Mouse (Mus musculus) left cerebral cortex, postnatal 14 days (tissue): ENCODE data around the gene Gna14. TPM values are rescaled to one million over a fixed set of nuclear protein-coding genes. Genes with fewer than 3 reads are reported as not detected.

Experiments
- DNase-seq, 2 experiments: peaks; one replicate each; pipeline ENCODE4 v3.0.0; 2021 to 2022; ENCODE audit warnings: low spot score in 2 of 2, mixed read lengths in 1 of 2
- intact Hi-C: fragments of 180-260 bp; cut with DNase I; formaldehyde crosslinking; loops from one replicate; pipeline ENCODE4 v1.15.1; 2025
- total RNA-seq, 2 experiments: library from RNA; stranded (reverse); gene quantifications; 2 replicates each; pipeline ENCODE4 v1.2.3; 2021

Gene Gna14
- total RNA-seq, 2 experiments from 2014 or later, result 0.33 to 0.40 TPM

DNA sequence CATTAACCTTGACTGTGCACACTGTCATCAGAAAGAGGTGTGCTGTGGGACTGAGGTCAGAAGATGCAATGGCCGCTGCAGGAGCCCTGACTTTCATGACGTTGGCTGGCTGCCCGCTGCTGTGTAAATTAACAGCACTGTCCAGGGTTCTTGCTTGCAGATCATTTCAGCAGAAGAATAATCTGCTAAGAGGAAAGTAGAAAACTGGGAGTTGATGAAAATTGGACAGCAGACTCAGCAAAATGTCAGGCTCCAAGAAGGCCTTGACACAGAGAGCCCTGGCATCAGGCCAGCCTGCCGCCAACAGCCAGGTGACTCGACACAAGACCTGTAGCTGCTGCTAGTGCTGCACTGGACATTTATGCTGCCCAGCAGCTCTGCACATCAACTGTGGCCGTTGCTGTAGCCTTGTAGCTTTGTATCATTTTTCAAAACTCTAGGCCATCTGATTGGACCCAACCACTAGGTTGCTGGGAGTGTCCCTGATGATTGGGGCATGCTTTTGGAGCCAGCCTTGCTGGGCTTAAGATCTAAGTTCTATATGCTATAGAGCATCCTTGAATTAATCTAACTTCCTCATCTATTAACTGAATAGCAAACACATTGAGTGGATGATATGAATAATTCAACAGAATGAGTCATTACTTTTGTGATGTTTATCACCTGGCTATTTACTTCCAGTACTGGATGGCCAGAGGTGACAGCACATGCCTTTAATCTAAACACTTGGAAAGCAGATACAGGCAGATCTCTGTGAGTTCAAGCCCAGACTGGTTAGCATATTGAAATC, 12.5 kb downstream of the Gna14 start:
- intact Hi-C loops, result no loop called here
- no peak for DNase-seq

DNA sequence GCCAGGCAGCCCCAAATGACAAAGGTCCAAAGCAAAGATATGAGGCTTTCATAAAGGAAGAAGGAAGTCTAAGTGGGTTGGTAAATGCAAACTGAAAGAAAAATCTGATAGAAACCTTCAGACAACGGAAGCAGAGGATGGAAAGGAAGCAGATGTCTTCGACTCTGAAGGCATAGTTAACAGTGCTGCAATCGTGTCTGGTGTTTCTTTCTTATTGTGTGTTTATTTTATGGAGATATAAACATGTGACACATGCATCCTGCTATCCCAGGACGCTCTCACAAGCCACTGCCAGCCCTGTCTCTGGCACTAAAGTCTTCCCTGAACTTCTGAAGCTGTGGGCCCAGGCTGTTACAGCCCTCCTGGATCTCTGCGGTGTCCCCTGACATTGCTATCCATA, 13.2 kb downstream of the Gna14 start:
- no peak for DNase-seq
- intact Hi-C loops, result no loop called here

DNA sequence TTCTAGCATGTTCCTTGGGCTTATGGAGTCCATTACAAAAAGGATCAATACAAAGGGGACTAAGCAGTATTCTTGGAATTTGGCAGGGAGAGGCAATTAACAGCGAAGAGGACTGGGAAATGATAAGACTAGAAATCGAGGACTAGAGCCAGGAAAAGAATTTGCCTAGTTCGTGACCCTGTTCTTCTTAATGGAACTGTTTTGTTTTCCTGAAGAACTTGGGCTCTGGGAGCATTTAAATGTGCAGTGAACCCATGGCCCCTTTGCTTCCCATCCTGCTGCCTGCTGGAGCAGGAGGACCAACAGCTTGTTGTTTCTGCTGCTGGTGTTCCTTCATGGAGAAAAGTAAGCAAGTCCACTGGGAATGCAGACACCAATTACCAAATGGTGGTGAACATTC, 15.3 kb downstream of the Gna14 start:
- intact Hi-C loops, result no loop called here

DNA sequence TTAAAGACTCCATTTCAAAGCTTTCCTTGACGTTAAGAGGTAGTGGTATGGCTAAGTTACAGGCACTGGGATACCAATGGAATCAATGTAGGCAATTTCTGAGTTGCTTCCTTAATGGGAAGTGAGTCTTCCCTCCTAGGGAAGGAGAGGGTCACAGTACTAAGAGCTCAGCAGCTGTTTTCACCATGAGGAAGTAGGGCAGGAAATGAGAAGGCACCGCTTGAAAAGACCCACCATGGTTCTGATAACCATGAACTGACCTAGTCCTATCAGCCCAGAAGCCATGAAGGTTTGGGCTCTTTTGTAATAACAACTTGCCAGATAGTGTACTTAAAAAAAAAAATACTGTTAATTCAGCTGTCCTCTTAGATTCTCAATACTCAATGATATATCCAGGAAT, 20.6 kb downstream of the Gna14 start:
- intact Hi-C loops, result no loop called here
- no peak for DNase-seq

More for the DNA sequence above, 15.3 kb downstream of the Gna14 start:
- no peak for DNase-seq

DNA sequence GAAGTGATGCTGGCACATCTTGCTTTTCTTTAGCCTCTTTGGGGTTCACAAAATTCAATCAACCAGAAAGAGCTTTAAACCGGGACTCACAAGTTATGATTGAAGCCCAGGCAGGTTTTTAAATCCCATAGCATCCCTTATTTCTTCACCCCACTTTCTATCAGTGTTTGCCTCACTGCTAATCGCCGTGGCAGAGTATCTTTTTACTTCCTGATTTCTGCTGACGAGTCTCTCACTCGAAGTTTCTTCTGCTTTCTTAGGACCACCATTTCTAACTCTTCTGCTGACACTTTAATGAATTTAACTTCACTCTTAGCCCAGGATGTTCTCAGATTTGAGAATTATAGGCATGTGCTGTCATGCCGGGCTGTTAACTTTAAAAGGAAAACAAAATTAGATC, 21.6 kb downstream of the Gna14 start:
- no peak for DNase-seq
- intact Hi-C loops, result no loop called here

DNA sequence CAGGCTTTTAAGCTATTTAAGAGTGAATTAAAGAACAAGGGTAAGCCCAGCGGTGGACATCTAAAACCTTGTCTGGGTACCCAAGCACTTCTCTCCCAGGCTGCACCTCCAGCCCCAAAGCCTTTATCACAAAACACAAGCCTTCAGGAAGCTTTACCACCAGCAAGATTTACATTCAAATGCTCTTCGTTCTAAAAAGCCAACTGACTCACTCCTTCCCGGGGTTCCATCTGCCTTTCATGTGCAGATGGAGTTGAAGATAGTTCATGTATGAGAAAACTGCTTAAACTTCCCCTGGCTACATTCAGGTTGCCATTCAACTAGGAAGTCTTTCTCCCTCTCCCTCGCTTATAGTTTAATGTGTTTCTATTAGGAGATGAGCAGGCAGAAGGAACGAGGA, 23.8 kb downstream of the Gna14 start:
- intact Hi-C loops, result no loop called here
- DNase-seq, result no peak

DNA sequence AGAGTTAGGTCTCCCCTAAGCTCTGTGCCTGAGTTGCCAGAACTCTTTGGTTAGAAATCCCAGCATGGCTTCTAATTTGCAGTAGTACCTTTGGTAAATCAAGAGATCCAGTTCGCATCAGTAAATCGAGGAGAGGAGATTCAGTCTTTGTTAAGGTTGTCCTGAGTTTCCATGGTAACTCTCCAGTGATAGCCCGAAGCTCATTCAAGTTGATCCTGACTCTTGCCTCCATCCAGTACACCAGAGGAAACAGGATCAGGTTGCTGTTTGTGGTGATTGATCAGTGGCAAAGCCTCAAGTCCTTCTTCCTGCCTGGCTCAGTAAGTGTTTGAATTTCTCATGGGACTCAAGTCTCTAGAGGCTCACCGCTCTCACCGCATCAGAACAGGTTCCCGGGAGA, 24.7 kb downstream of the Gna14 start:
- no peak for DNase-seq
- intact Hi-C loops, result no loop called here

DNA sequence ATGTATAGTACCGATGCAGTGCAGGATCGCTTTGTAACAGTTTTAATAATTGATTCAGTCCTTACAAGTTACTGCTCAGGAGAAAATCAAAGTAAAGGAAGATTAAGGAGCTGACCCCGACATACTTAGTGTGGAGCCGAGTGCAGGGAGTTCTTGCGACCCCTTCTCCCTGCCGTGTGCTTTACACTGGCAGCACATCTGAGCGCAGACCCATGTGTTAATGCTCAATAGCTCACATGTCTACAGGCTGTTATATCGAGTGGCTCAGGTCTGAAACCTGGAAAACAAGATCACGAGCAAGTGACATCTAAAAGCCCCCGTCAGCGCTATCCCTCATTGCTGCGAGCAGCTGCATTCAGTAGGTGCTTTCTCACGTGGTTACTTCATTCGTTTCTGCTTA, 25.3 kb downstream of the Gna14 start:
- intact Hi-C loops, result no loop called here
- DNase-seq, result no peak

DNA sequence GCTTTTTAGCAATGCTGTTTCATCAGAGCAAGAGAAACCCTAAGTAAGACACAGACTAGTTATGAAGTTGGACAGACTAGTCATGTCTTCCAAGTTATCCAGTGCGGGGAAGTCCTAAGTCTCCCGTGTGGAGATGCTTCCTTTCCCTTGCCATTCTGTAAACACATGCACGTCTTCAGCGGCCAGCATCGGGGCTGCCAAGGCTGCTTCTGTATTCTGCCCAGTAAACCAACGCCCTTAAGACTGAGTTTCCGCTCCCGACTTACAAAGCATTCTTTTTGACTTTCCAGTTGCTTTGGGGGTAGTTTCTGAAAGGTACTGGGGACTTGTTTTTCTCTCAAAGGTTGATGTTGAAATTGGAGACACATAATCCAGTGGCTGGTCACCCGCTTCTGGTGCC, 26.9 kb downstream of the Gna14 start:
- no peak for DNase-seq
- intact Hi-C loops, result no loop called here

DNA sequence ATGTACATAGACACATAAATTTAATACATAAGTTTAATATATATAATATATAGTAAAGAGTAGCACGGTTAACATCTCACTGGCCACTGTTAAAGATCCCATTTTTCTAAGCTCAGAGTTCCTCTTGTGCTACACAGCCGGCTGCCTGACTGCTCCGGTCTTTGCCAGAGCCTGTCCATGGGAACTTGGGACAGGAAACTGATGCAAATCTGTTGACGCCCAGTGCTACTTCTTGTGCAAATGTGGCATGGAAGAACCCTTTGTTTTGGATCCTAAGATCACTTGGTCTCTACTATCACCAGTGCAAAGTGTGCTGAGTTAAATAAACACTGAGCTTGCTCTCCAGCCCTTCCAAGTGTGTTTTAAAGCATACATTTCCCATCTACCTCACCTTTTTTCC, 29.2 kb downstream of the Gna14 start:
- intact Hi-C loops, result no loop called here
- DNase-seq, result no peak

DNA sequence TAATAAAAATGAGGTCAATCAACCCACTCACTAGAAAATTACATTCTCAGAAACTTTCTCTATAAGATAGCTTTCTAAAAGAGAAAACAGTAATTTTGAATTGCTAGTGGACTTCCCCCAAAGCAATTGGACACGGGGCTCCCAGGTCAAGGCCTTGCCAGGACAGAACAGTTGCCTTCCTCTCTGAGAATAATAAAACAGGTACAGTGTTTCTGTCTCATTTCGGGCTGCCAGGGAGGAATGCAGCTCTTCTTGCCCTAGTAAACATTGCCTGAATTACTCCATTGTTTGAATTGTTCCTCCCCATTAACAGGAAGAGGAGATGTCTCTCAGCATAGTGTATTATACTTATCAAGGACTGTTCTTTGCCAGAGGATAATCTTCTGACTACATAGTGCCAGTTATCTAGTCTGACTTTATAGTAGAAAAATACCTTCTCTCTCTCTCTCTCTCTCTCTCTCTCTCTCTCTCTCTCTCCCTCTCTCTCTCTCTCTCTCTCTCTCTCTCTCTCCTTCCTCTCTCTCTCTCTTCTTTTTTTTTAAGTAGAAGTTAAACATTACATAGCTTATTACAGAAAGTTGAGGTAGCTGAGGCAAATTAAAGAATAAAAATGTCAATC, 33.3 kb downstream of the Gna14 start:
- DNase-seq, result no peak
- intact Hi-C loops, result no loop called here

DNA sequence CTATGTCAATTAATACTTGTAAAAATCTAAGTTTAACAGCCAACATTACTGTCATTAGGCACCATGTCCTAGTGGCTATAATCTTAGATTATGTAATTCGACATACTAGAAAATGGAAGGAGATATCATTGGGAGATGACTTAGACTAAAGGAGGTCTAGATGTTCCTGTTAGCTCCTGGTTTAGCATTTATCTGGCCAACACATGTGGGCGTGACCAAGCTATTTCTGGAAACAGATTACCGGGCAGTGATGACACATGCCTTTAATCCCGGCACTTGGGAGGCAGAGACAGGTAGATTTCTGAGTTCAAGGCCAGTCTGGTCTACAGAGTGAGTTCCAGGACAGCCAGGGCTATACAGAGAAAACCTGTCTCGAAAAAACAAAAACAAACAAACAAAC, 37.1 kb downstream of the Gna14 start:
- no peak for DNase-seq
- intact Hi-C loops, result no loop called here

DNA sequence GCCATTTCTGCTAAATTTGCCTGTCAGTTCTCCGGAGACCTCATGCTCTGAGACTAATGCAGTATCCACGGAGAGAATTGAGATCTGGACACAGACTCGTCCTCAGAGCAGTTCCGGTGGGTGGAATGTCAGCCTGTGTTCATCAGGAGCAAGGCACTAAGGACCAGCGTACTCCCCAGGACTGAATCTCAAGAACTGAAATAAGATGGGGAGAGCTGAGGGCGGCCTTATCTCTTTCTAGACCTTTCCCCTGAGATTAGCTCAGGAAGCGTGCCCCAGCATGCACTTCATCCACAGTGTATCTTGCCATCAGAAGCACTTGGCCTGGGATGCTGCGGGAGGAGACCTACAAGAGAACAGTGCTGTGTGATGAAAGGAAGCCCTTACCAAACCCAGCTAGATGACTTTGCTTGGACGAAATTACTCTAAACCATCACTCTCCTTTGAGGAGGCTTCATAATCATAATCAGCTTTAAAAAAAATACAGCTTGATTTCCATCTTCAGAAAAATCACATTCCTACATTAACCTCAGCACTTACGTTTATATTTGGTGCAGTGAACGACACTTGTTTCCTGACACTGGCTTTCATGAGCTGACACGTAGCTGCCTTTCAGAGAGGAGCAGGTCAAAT, 41.9 kb downstream of the Gna14 start:
- DNase-seq, result no peak
- intact Hi-C loops, result no loop called here

DNA sequence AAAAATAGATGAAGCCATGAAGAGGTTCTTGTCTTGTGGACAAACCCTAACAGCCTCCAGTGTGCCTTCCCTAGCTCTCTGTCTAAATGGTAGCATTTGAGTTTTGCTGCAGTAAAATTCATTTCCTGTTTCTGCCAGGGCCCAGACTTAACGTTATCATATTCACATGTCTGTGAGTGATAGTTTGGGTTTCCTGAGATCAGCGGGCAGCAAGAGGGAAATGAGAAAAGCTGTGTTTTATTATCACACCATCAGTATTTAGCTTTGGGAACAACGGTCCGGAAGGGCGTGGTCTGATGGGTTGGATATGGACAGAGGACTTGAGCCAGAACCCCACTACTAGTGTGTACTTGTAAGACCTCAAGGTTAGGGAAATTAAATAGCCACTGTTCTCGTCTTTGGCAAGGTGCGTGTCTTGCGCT, 42.6 kb downstream of the Gna14 start:
- intact Hi-C loops, result no loop called here
- no peak for DNase-seq

DNA sequence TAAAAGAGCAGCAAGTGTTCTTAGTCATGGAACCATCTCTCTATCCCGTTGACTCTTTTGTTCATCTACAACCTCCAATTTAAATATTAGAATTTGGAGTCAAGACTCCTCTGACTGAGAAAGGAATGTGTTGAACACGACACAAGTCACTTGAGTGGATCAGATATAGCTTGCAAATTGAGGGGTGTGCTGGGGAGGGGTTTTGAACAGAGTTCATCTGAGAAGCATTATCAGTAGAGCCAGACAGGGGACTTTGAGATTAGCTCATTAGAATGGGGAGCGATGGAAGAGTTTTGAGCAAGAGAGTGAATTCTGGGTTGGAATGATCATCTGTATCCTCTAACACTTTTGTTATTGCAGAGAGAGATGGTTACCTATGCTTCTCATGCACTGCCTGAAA, 46.5 kb downstream of the Gna14 start:
- intact Hi-C loops, result no loop called here

DNA sequence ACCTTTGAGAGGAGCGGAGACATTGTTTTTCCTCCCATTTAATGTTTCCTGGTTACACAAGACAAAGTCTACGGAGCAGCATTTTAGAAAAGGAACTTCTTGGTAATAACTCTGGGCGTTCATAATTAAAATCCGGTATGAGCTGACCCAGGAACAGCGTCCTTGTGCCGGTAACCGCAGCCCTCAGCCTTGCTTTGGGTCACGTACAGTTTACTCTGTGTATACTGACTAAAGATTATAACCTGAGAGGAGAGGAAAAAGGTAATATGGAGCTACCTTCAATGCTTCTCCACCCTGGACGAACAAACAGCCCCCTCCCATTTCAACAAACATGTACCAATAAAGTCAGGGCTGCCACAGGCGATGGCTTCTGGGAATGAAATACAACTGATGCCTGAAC, 48.7 kb downstream of the Gna14 start:
- intact Hi-C loops, result no loop called here
- no peak for DNase-seq

More for the DNA sequence above, 46.5 kb downstream of the Gna14 start:
- DNase-seq, result no peak

DNA sequence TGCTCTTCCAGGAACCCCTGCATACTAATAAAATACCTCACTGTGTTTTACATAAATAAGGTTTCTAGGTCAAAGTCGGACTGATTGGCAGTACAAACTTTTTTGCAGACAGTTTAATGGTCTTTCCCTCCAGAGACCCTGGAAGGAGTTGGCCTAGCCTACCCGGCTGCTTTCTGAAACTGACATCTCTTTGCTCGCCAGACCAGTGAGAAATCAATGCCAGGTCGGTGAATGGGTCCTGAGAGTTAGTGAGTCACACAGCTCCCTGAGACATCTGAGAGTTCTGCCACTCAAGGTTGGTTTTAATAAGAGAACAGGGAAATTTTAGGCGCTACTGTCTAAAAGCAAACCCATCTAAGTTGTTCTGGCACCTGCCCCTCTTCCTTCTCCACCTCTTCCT, 49.1 kb downstream of the Gna14 start:
- intact Hi-C loops, result no loop called here
- DNase-seq, result no peak

DNA sequence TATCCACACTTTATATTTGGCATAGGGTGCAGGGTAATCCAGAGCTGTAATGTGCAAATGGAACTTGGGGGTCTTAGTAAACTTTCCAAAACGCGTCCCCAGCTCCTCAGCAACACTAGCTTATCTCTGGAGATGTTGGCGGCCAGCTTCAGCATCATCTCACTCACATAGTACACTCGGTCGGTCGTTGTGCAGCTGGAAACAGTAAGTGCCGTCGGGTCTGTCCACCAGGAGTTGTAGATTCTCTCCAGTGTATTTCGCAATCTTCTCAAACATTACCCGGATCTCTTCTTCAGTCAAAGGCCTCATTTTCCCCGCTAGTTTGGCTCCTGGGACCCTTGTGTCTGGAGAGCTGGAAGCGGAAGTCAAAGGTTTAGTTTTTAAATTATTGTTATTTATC, 55.2 kb downstream of the Gna14 start:
- intact Hi-C loops, result no loop called here
- no peak for DNase-seq

DNA sequence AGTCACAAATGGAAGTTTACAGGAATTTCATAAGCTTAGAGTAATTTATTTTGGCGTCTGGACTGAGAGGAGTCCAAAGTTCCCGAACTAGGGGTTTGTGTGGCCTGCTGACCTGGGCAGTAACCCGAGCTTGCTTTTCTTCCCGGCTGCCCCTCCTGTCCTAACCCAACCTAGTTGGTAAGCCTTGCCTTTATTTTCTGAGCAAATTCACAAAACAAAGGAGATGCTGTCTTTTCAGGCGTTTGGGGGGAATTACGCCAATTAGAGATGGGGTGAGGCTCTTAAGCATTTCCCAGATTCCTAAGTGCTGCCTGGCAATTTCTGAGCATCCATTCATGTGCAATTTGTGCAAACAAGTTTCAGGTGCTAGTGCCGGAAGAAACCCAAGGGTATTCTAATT, 55.9 kb downstream of the Gna14 start:
- intact Hi-C loops, result no loop called here

DNA sequence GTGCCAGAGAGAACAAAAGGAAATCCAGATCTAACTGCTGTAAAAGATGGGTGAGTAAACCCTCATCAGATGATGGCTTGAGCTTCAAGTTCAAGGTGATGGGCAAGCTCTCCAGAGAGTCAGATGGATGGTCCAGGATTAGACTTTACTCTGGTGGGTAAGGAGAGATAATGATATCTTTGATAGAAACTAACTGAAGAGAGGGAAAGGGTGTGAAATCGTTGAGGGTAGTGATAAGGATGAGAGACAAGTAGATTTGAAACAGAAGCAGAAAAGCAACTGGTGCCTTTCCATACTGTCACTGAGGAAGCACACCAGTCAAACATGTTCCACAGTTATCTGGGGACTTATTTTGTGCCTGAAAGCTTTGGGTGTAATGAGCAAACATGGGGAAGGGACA, 56.9 kb downstream of the Gna14 start:
- no peak for DNase-seq
- intact Hi-C loops, result no loop called here

More for the DNA sequence above, 55.9 kb downstream of the Gna14 start:
- no peak for DNase-seq
